Mouse (Mus musculus) midbrain, embryonic 15.5 days (tissue): ENCODE measurements around the gene Elane. TPM values are rescaled to one million over a fixed set of nuclear protein-coding genes. Genes with fewer than 3 reads are reported as not detected.

ENCODE experiments used
- ATAC-seq: fragments of 200-750 bp; cut with Nextera tagmentation; replicated peaks from 2 replicates; pipeline ENCODE4 v1.8.0; 2017; ENCODE audit warnings: moderate TSS enrichment
- H3K27ac ChIP-seq: fragments of 300-500 bp; sonication (generic); 2 replicates; pipeline ENCODE4 v1.5.1; 2015; ENCODE audit warnings: mild to moderate bottlenecking, inconsistent platforms
- H3K27me3 ChIP-seq: fragments of 300-500 bp; sonication (generic); replicated peaks from 2 replicates; pipeline ENCODE4 v1.6.1; 2015; ENCODE audit warnings: inconsistent platforms
- H3K36me3 ChIP-seq: fragments of 300-500 bp; sonication (generic); replicated peaks from 2 replicates; pipeline ENCODE4 v1.6.1; 2015; ENCODE audit warnings: inconsistent platforms
- H3K4me1 ChIP-seq: fragments of 300-500 bp; sonication (generic); 2 replicates; pipeline ENCODE4 v1.6.1; 2015; ENCODE audit warnings: inconsistent platforms
- H3K4me2 ChIP-seq: fragments of 300-500 bp; sonication (generic); 2 replicates; pipeline ENCODE4 v1.6.1; 2015; ENCODE audit warnings: inconsistent platforms, mild to moderate bottlenecking, moderate library complexity
- H3K4me3 ChIP-seq: fragments of 300-500 bp; sonication (generic); 2 replicates; pipeline ENCODE4 v1.5.1; 2015; ENCODE audit warnings: mild to moderate bottlenecking, inconsistent platforms
- H3K9ac ChIP-seq: fragments of 300-500 bp; sonication (generic); 2 replicates; pipeline ENCODE4 v1.6.1; 2015; ENCODE audit warnings: mild to moderate bottlenecking, inconsistent platforms
- H3K9me3 ChIP-seq: fragments of 300-500 bp; sonication (generic); 2 replicates; pipeline ENCODE4 v1.6.1; 2016; ENCODE audit warnings: inconsistent platforms
- WGBS: fragments of 180-500 bp; shearing (Covaris S2); methylation state at CpG from one replicate; pipeline ENCODE4 v1.1.7; 2015; ENCODE audit warnings: mixed read lengths; 5-methylcytosine and 5-hydroxymethylcytosine counted together
- polyA plus RNA-seq: library from polyadenylated mRNA; unstranded; fragments of >200 nt; fragmentation: Nextera tagmentation; extraction: Ambion mirVana; gene quantifications from 2 replicates; pipeline ENCODE4 v1.2.1, GENCODE M21; 2015

The Elane gene
- polyA plus RNA-seq, 1 experiment from 2014 or later: not detected

DNA sequence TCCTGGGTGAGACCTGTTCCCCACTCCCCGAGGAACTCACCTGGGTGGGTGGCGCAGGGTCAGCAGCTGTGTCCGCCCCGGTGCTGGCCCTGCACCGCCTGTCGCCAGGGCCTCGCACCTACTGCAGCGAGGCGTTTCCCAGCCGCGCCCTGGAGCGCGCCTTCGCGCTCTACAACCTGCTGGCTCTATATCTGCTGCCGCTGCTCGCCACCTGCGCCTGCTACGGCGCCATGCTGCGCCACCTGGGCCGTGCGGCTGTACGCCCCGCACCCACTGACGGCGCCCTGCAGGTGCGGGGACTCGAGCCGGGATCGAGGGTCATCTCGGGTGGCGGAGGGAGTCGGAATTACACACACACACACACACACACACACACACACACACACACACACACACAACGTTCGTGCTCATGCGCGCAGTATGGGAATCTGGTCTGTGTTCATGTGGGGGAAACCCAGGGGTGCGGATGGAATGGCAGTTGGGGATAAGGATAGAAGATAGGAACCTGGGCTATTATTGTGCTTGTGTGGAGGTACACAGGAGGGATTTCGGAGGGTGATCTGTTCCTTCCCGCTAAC is 35.0 kb downstream of the Elane start, which contains the start of gene R3hdm4:
R3hdm4 (minus strand) TSS at position 251 of the 578 bp plus-strand sequence.
- Histone ChIP-seq H3K27me3 (peaks cover 62% of the 10 kb centered on the region), H3K27ac (no peak within 1 kb of the TSS), H3K36me3 (no peaks in the 10 kb centered on the region), H3K4me3 (peak within 1 kb of the TSS; percentile 33), H3K9ac (peak within 1 kb of the TSS; percentile 36; the same call in 1 of the 2 replicates), H3K9me3 (no peaks in the 10 kb centered on the region), H3K4me2 (peak within 1 kb of the TSS; percentile 49), H3K4me1 (peaks cover 38% of the 10 kb centered on the region)
- WGBS: 4% methylated on average over 41 of the region's 41 CpGs
- no peak for ATAC-seq

DNA sequence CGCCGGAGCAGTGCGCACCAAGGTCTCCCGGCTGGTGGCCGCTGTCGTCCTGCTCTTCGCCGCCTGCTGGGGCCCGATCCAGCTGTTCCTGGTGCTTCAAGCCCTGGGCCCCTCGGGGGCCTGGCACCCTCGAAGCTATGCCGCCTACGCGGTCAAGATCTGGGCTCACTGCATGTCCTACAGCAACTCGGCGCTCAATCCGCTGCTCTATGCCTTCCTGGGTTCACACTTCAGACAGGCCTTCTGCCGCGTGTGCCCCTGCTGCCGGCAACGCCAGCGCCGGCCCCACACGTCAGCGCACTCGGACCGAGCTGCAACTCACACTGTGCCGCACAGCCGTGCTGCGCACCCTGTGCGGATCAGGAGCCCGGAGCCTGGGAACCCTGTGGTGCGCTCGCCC is 35.5 kb downstream of the Elane start:
- no peaks in the 10 kb centered on the region for H3K36me3 ChIP-seq
- H3K4me1 ChIP-seq: peaks cover 41% of the 10 kb centered on the region
- under 1% methylated on average over 34 of the region's 34 CpGs for WGBS

DNA sequence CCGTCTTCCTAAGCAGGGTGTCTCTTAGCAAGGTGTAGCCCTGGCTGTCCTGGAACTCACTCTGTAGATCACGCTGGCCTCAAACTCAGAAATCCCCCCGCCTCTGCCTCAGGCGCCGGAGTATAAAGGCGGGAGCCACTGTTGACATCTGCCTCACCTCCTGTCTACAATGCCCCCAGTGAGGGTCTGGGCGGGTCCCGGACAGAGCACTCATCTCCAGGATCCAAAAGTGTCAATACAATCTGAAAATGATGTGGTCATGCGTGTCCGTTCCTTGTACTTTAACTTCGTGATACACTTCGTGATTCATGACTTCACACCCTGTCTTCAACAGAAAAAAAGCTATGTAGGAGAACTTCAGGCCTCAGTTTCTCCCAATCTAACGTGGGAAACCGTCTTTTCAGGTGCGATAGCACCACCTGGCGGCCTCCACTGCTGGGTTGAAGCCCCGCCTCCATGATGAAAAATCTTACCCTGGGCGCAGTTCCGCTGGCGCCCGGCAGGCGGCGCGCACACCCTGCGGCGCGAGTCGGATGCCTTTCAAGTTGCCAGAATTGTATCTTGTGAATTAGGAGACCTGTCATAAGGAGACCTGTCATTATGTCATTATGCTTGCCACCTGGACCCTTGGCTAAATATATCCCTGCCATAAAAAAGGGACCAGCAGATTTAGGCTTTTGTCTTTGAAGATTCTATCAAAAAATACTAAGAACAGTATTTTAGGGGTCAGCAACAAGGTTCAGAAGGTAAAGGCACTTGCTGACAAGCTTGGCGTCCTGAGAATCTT is 39.1 kb downstream of the Elane start:
- H3K27me3 ChIP-seq: peaks cover 34% of the 10 kb centered on the region
- 13% methylated on average over 29 of the region's 29 CpGs for WGBS
- H3K4me1 ChIP-seq: peaks cover 48% of the 10 kb centered on the region
- H3K9ac ChIP-seq: no peak overlapping the region
- peak overlapping the region; percentile 81 for H3K4me2 ChIP-seq
- H3K27ac ChIP-seq: no peak overlapping the region
- no peak for ATAC-seq
- H3K9me3 ChIP-seq: no peaks in the 10 kb centered on the region
- no peaks in the 10 kb centered on the region for H3K36me3 ChIP-seq
- peak overlapping the region; percentile 92; the same call in 1 of the 2 replicates for H3K4me3 ChIP-seq

More for the DNA sequence above, 35.5 kb downstream of the Elane start:
- no peak for ATAC-seq
- peak overlapping the region; percentile 36; the same call in 1 of the 2 replicates for H3K9ac ChIP-seq
- H3K27ac ChIP-seq: no peak overlapping the region
- peaks cover 62% of the 10 kb centered on the region for H3K27me3 ChIP-seq
- H3K4me2 ChIP-seq: peak overlapping the region; percentile 49
- H3K4me3 ChIP-seq: peak overlapping the region; percentile 33
- H3K9me3 ChIP-seq: no peaks in the 10 kb centered on the region

DNA sequence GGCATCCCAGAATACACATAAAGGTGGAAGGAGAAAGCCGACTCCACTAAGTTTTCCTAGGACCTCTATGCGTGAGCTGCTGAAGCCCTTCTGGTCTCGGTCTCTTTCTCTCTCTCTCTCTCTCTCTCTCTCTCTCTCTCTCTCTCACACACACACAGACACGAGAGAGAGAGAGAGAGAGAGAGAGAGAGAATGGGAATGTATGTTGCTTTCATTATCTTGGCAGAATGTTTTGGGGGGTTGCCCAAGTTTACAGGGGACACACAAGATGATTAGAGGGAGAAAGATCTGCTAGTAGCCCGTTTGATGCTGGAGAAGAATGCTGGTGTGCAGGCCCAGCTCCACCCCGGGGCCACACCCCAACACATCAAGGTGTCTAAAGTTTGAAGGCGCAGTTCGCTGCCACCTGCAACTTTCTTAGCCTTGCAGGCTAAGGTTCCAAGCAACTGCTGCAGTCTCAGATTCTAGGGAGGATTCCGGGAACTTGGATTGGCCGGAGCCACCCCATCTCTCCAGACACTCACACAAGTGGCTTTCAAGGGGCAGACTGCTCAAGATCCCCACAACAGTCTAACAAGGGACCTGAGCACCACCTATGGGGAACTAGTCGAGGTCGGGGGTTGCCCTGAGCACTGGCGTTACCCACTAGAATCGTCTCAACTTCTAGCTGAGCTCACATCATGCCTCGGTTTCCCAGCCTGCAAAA is 39.9 kb downstream of the Elane start:
- H3K36me3 ChIP-seq: 0 out of 2 replicates have a peak, but pooled peaks cover under 1% of the 10 kb centered on the region
- no peaks in the 10 kb centered on the region for H3K9me3 ChIP-seq
- ATAC-seq: peak; percentile 12; the same call in 1 of the 2 replicates
- 10% methylated on average over 15 of the region's 15 CpGs for WGBS
- peak overlapping the region; percentile 78 for H3K9ac ChIP-seq
- peak overlapping the region; percentile 92 for H3K4me3 ChIP-seq
- peaks cover 27% of the 10 kb centered on the region for H3K27me3 ChIP-seq
- peaks cover 44% of the 10 kb centered on the region for H3K4me1 ChIP-seq
- peak overlapping the region; percentile 81 for H3K4me2 ChIP-seq
- H3K27ac ChIP-seq: no peak overlapping the region; the same call in 1 of the 2 replicates

DNA sequence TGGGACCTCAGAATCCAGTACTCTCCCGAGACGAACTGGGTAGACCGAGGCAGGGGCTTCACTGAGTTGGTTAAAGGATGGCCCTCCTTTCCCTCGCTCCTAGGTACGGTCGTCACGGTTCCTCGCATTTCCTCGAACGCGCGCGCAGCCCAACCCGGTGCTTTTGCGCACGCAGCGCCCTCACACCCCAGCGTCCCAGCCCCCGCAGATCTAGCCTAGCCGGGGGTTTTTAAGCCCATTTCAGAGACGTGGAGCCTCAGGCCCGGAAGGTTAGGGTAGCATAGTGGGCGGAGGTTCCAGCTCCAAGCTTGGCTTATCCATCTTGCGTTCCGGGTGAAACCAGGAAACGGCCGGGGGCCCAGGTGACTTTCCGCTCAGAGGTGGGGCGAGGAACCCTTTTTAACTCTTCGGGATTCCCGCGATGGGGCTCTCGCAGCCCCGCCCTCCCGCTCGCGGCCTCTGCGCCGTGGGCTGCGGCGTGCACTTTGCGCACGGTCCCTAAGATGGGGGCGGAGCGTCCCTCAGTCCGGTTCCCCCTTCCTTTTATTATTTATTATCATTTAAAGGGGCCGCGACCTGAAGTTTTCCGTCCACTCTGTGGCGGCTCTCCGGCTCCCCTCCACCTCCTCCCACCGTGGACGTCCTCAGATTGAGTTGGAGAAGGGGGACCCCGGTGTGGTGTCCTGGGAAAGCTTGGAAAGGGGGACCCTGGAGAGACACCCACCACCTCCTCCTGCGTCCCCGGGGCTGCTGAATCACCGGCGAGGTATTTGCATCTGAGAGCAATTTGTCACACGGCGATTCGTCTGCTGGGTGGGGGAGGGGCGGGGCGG is 40.7 kb downstream of the Elane start, which contains the start of gene Arid3a:
Arid3a (plus strand) TSS at position 553 of the 833 bp plus-strand sequence.
- H3K27ac ChIP-seq: peak within 1 kb of the TSS; percentile 89
- peaks cover 36% of the 10 kb centered on the region for H3K4me1 ChIP-seq
- H3K9me3 ChIP-seq: no peaks in the 10 kb centered on the region
- H3K4me3 ChIP-seq: peak within 1 kb of the TSS; percentile 92
- peak within 1 kb of the TSS; percentile 81 for H3K4me2 ChIP-seq
- H3K9ac ChIP-seq: peak within 1 kb of the TSS; percentile 78
- H3K27me3 ChIP-seq: peaks cover 20% of the 10 kb centered on the region
- under 1% methylated on average over 63 of the region's 63 CpGs for WGBS
- peak; percentile 74 for ATAC-seq
- H3K36me3 ChIP-seq: peaks cover 6% of the 10 kb centered on the region; the same call in 1 of the 2 replicates

DNA sequence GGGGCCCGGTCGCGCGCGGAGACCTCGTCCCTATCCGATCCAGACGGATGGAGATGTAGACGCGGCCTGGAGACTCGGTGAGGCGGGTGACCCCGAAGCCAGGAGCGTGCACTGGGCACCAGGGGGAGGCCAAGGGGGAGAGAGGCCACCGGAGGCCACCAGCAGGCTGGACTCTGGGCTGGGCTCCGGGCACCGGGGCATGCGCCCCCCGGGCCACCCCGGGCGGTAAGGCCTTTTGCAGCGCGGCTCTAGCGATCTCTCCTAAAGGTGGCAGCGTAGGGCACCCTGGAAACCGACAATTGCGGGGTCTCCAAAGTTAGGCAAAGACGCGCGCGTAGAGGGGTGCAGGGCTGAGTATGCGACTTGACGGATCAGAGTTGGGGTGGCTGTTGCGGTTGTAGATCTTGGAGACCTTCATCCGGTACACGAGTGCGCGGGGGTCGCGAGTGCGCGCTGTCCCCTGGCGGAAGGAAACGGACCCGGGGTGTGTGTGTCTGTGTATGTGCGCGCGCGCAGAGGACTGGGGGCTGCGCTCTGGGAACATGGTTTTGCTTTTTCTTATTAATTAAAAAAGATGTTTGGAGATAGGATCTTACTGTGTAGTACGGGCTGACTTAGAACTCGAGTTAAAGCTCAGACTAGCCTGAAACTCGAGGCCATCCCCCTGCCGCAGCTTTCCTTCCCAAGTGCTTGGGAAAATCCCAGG is 41.4 kb downstream of the Elane start:
- Histone ChIP-seq H3K9ac (peak overlapping the region; percentile 78), H3K4me3 (peak overlapping the region; percentile 92), H3K27me3 (peaks cover 12% of the 10 kb centered on the region), H3K4me1 (peaks cover 37% of the 10 kb centered on the region), H3K9me3 (no peaks in the 10 kb centered on the region), H3K27ac (peak overlapping the region; percentile 89), H3K4me2 (peak overlapping the region; percentile 81), H3K36me3 (peaks cover 6% of the 10 kb centered on the region; the same call in 1 of the 2 replicates)
- peak; percentile 53 for ATAC-seq
- WGBS: under 1% methylated on average over 54 of the region's 54 CpGs

DNA sequence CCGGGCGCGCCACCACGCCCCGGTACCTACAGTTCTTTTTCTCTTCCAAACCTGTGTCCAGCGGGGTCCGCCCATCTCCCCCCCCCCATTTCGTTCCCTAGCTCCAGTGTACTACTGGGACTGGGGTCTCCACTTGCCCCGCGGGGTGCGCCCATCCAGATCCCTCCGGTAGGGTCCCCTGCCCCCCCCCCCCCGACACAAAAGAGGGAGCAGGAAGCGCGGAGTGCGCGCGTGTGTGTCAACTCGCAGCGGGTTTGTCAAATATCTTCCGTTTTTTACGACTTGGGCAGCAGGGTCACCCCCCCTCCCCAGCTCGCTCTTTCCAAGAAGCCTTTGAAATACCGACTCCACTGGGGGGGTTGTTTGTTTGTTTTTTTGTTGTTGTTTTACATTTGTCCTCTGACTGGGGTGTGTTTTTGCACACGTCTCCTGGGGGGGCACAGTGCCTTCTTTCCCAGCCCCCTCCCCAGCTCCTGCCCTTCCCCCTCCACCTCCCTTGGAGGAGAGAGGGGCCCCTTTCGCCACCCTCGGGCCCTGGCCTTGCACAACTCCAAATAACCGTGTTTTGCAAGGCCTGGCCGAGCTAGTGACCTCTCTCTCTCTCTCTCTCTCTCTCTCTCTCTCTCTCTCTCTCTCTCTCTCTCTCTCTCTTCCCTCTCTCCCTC is 42.1 kb downstream of the Elane start:
- no peaks in the 10 kb centered on the region for H3K9me3 ChIP-seq

DNA sequence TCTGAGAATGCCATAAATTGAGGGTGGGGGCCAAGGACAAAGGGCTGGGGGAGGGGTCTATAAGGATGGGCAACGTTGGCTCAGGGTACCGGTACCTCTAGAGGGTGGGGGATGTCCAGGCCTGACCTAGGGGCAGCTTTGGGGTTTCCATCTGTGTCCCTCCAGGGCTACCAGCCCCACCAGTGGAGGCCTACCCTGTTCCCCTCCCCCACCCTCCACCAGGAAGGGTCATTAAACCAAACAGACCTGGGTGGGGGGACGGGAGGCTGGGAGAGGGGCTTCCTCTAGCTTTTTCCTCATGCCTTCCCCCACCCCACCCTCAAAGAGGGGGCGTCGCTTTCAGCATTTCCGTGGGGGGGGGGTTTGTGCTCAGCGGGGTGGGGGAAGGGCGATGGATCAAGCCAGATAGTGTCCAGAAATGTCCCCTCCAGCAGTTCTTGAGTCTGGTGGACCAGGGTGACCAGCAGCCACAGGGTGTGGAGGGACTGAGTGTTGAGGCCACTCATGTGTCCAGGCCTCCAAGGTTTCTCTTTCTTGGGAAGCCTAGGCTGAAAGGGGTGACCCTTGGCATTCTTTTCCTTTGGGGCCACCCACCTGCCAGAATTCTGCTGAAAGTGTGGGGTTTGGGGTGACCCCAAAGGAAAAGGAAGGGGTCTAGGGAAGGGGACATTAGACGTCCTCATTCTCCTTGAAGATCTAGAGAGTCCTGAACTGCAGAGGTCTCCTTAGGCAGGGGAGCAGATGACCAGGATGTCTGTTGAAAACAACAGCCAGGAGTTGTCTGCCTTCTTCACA is 43.1 kb downstream of the Elane start:
- Histone ChIP-seq H3K4me2 (peak overlapping the region; percentile 81), H3K27me3 (no peaks in the 10 kb centered on the region), H3K9ac (peak overlapping the region; percentile 35), H3K36me3 (peaks cover 6% of the 10 kb centered on the region; the same call in 1 of the 2 replicates), H3K4me1 (peaks cover 51% of the 10 kb centered on the region), H3K9me3 (no peaks in the 10 kb centered on the region), H3K4me3 (peak overlapping the region; percentile 92), H3K27ac (peak overlapping the region; percentile 89)
- ATAC-seq: no peak
- 28% methylated on average over 9 of the region's 9 CpGs for WGBS

More for the DNA sequence above, 42.1 kb downstream of the Elane start:
- H3K36me3 ChIP-seq: peaks cover 6% of the 10 kb centered on the region; the same call in 1 of the 2 replicates
- WGBS: under 1% methylated on average over 19 of the region's 29 CpGs
- peak overlapping the region; percentile 78 for H3K9ac ChIP-seq
- peaks cover 5% of the 10 kb centered on the region for H3K27me3 ChIP-seq
- peaks cover 42% of the 10 kb centered on the region for H3K4me1 ChIP-seq
- peak overlapping the region; percentile 81 for H3K4me2 ChIP-seq
- ATAC-seq: no peak
- peak overlapping the region; percentile 92 for H3K4me3 ChIP-seq
- H3K27ac ChIP-seq: peak overlapping the region; percentile 89

DNA sequence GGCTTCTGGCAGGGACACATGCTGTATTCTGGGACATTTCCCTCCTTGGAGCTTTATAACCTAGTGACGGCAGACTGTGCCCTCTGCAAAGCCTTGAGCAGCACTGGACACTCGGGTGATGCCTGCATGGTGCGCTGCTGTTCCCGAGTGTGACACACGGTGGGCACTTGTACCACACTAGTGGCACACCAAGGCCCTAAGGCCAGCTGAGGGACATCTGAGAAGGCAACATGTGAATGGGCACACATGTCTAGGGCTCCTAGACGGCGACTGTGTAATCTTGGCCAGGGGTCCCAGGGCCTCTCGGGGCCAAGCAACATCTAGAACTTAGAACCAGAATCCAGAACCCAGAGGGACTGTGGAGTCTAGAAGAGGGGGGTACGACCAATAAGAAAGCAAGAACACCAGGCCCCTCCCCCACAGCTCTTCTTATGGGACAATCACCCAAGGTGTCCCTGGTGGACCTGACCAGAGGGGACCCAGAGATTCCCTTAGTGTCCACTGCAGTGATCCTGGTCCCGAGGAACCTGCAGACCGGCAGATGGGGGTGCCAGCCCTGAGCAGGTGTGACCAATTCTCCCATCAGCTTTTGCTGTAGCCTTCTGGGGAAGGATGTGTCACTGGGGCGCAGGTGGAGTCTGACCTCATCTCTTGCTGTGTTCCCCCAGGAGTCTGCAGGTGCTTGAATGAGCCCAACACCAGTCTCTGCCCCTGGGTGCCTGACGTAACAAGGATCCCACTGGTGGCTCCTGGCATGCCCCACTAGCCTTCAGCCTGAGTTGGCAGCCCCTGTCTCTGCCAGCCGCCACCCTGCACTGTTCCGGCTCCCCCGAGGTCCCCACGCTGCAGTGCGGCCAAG is 44.1 kb downstream of the Elane start:
- H3K36me3 ChIP-seq: peaks cover 6% of the 10 kb centered on the region; the same call in 1 of the 2 replicates
- no peaks in the 10 kb centered on the region for H3K27me3 ChIP-seq
- no peak overlapping the region for H3K4me3 ChIP-seq
- H3K9me3 ChIP-seq: no peaks in the 10 kb centered on the region
- WGBS: 85% methylated on average over 18 of the region's 18 CpGs
- no peak overlapping the region for H3K9ac ChIP-seq
- H3K4me1 ChIP-seq: peaks cover 50% of the 10 kb centered on the region
- 0 out of 2 replicates have a peak overlapping the region, but pooled peaks have one; percentile 81 for H3K4me2 ChIP-seq
- ATAC-seq: no peak
- H3K27ac ChIP-seq: no peak overlapping the region
